25 mouse cellular contexts compared by ENCODE assay signal in the genomic region with DNA sequence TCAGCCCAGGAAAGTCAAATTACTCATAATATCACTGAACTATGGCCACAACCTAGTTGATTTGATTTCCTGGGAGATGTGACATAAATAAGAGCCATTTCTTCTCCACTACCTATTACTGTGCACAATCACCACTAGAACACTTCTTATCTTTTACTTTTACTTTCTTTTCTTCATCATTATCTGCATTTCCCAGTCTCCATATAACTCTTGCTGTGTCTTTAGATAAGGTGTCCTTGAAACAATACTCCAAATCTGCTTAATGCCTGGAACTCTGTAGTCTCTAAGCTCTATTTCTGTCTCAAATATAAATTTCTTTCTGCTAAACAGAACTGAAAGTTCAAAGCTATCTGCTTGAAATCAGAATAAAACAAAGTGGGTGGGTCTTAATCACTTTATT.
"Had no signal": no experiment of that assay in that cellular context is flagged by ENCODE, and none has a peak within 500 bp of the region (broad histone marks: within the 10 kb centered on the region; RNA-seq: fewer than 3 reads in every experiment).

No protein-coding gene starts in this region.

- H3K9me3 ChIP-seq: embryonic facial prominence, embryonic 10.5 days; embryonic facial prominence, embryonic 12.5 days; embryonic facial prominence, embryonic 13.5 days; embryonic facial prominence, embryonic 15.5 days; forebrain, embryonic 10.5 days; forebrain, embryonic 12.5 days; forebrain, embryonic 13.5 days; forebrain, embryonic 15.5 days; heart, embryonic 10.5 days had no signal

- H3K9ac ChIP-seq: embryonic facial prominence, embryonic 12.5 days; embryonic facial prominence, embryonic 13.5 days; embryonic facial prominence, embryonic 15.5 days; forebrain, embryonic 12.5 days; forebrain, embryonic 13.5 days; forebrain, embryonic 15.5 days; forebrain, postnatal 0 days had no signal

- H3K4me1 ChIP-seq: embryonic facial prominence, embryonic 10.5 days; embryonic facial prominence, embryonic 12.5 days; embryonic facial prominence, embryonic 13.5 days; embryonic facial prominence, embryonic 15.5 days; forebrain, embryonic 10.5 days; forebrain, embryonic 12.5 days; forebrain, embryonic 13.5 days; forebrain, embryonic 15.5 days; heart, embryonic 10.5 days had no signal

- H3K27me3 ChIP-seq: embryonic facial prominence, embryonic 12.5 days; embryonic facial prominence, embryonic 13.5 days; embryonic facial prominence, embryonic 15.5 days; forebrain, embryonic 12.5 days; forebrain, embryonic 13.5 days; forebrain, embryonic 15.5 days had no signal

- H3K36me3 ChIP-seq: embryonic facial prominence, embryonic 10.5 days; embryonic facial prominence, embryonic 12.5 days; embryonic facial prominence, embryonic 13.5 days; embryonic facial prominence, embryonic 15.5 days; forebrain, embryonic 10.5 days; forebrain, embryonic 12.5 days; forebrain, embryonic 15.5 days; heart, embryonic 10.5 days had no signal

- H3K4me3 ChIP-seq: embryonic facial prominence, embryonic 10.5 days; embryonic facial prominence, embryonic 12.5 days; embryonic facial prominence, embryonic 13.5 days; embryonic facial prominence, embryonic 15.5 days; erythroblast, embryonic 14.5 days; forebrain, embryonic 10.5 days; forebrain, embryonic 12.5 days; forebrain, embryonic 13.5 days; forebrain, embryonic 15.5 days; gastrocnemius, adult 2 months; heart, adult 2 months; heart, embryonic 10.5 days had no signal

- H3K27ac ChIP-seq: embryonic facial prominence, embryonic 10.5 days; embryonic facial prominence, embryonic 12.5 days; embryonic facial prominence, embryonic 13.5 days; embryonic facial prominence, embryonic 15.5 days; forebrain, embryonic 10.5 days; forebrain, embryonic 12.5 days; forebrain, embryonic 13.5 days; forebrain, embryonic 15.5 days; gastrocnemius, adult 2 months; heart, adult 2 months; heart, embryonic 10.5 days had no signal

- DNase-seq: cerebellum, adult 9-11 months; cerebellum, postnatal 10 days; cerebellum, postnatal 14 days; cerebellum, postnatal 25 days; cerebellum, postnatal 36 days; embryo, embryonic 11 days; forebrain, postnatal 0 days; gastrocnemius, adult 2 months; gastrocnemius, postnatal 10 days; gastrocnemius, postnatal 14 days; gastrocnemius, postnatal 25 days; gastrocnemius, postnatal 36 days; heart, adult 11 months; heart, adult 18-20 months; heart, adult 2 months had no signal
